Mouse (Mus musculus) T-helper 1 cell (primary cell): ENCODE measurements at regions not wholly inside any gene's neighbourhood (a gene's known extent, or its start where the extent isn't known, plus 50 kb on each side); places are given as distances from the start of the nearest gene placed in this dataset.

ENCODE experiments used
- in situ Hi-C: fragments of 300-600 bp; cut with MboI, MseI; formaldehyde crosslinking; loops from one replicate; pipeline ENCODE4 v1.15.1; 2025; ENCODE audit warnings: high pct_unique_total_duplicates

DNA sequence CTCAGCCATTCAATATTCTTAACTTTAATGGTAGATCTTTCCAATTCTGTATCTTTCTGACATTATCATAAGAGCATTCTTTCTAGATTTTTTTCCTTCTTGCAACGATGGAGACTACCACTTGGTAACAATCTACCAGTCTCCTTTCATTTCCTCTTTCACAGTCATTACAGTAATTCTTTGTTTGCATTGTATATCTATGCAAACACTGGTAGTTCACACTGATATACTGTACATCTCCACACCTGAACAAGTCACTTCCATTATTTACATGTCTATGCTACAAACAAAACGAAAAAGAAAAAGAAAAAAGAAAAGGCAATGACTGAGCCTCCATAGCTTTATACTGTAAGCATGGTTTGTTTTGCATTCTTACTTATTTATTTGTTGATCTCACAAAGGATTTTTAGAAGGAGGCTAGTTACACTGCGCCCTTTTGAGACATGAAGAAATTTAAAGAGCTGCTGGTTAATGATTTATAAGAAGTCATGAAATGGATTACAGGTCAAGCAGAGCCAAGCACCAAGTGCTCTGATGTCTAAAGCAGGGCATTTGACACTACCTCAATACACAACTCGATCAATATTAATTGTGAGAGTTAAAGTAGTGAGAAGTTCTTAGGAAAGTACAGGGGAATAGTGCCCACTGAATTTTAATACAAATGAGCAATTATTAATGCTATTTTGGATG, 56.5 kb upstream of the Dgkb start:
- in situ Hi-C loops, result loop anchor here (25.0 kb wide), 1 partner anchor 1726 kb away; no protein-coding TSS in a partner anchor
